Mouse (Mus musculus) bone marrow macrophage, adult 2 months (primary cell): ENCODE measurements around the gene Dcx.

Source experiments
- CTCF ChIP-seq: IDR thresholded peaks from 2 replicates; pipeline ENCODE4 v1.5.1; 2012; ENCODE audit warnings: low read depth, mild to moderate bottlenecking, low read length, moderate library complexity
- POLR2A ChIP-seq: IDR thresholded peaks from 2 replicates; pipeline ENCODE4 v1.6.1; 2012; ENCODE audit warnings: mild to moderate bottlenecking, low read depth, low read length, borderline replicate concordance

DNA sequence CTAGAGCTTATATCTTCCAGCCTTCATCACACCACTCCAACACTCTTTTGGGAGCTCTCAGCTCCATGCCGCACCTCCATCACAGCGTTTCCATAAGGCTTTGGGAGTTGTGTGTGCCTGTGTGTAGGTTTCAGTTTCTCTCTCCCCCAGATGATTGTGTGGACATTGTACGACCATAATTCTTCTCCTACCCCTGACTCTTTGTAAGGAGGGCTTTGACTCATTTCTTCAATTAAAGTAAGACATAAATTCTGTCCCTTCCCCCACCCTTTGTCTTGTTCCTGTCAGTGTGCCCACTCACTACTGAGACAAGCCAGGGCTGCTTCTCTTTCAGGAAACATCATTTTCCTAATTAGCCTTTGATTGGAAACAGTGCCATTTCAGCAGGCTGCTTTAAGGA lies 81.8 kb downstream of the Dcx start:
- TF ChIP-seq CTCF (no peak), POLR2A (no peak)
